Mouse (Mus musculus): ENCODE data around the gene Farp2.

DNA sequence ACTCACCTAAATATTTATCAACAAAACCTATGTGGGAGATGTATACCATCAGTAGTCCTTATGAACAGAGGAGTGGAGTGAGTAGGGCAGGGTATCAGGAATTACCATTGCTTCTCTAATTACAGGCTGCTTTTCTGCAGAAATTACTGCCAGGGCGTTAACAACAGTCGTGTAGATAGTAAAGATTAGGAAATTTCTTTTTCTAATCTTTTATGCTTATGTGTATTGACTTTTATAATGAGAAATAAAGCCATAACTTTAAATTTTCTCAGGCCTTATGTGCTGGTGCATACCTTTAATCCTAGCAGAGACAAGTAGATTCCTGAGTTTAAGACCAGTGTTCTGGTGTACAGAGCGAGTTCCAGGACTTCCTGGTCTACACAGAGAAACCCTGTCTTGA, 52.9 kb downstream of the Farp2 start:
- TF ChIP-seq CTCF (conservative IDR thresholded peaks at IDR 0.05; ENCODE audit: insufficient read depth, insufficient read length, low read depth, low read length) (no peak), POLR2A (IDR thresholded peaks at IDR 0.05; ENCODE audit: low read depth, low read length) (no peak)

All from kidney, adult 2 months (tissue).